Mouse (Mus musculus) midbrain, embryonic 12.5 days (tissue): ENCODE measurements around the gene Defa28. TPM values are rescaled to one million over a fixed set of nuclear protein-coding genes. Genes with fewer than 3 reads are reported as not detected.
"Not testable (repeated sequence)": the region's sequence is repeated elsewhere in the genome, so short reads cannot be mapped to it uniquely, and the experiment has no call there.

Source experiments
- ATAC-seq: fragments of 200-750 bp; cut with Nextera tagmentation; 2 replicates; pipeline ENCODE4 v1.8.0; 2017; ENCODE audit warnings: low read depth, moderate TSS enrichment, moderate library complexity; ENCODE audit not compliant: low FRiP score
- H3K27ac ChIP-seq: fragments of 300-500 bp; sonication (generic); replicated peaks from 2 replicates; pipeline ENCODE4 v1.5.1; 2016; ENCODE audit warnings: mild to moderate bottlenecking
- H3K27me3 ChIP-seq: fragments of 300-500 bp; sonication (generic); 2 replicates; pipeline ENCODE4 v1.6.1; 2016; ENCODE audit warnings: mild to moderate bottlenecking
- H3K36me3 ChIP-seq: fragments of 300-500 bp; sonication (generic); 2 replicates; pipeline ENCODE4 v1.6.1; 2016
- H3K4me1 ChIP-seq: fragments of 300-500 bp; sonication (generic); 2 replicates; pipeline ENCODE4 v1.6.1; 2016
- H3K4me2 ChIP-seq: fragments of 300-500 bp; sonication (generic); replicated peaks from 2 replicates; pipeline ENCODE4 v1.6.1; 2016; ENCODE audit warnings: mild to moderate bottlenecking, moderate library complexity
- H3K4me3 ChIP-seq: fragments of 300-500 bp; sonication (generic); 2 replicates; pipeline ENCODE4 v1.5.1; 2016; ENCODE audit warnings: mild to moderate bottlenecking
- H3K9ac ChIP-seq: fragments of 300-500 bp; sonication (generic); replicated peaks from 2 replicates; pipeline ENCODE4 v1.6.1; 2016; ENCODE audit warnings: mild to moderate bottlenecking, moderate library complexity
- H3K9me3 ChIP-seq: fragments of 300-500 bp; sonication (generic); 2 replicates; pipeline ENCODE4 v1.6.1; 2016; ENCODE audit warnings: mild to moderate bottlenecking
- WGBS: fragments of 180-500 bp; shearing (Covaris S2); methylation state at CpG from one replicate; pipeline ENCODE4 v1.1.7; 2016; 5-methylcytosine and 5-hydroxymethylcytosine counted together
- polyA plus RNA-seq: library from polyadenylated mRNA; unstranded; fragments of >200 nt; fragmentation: Nextera tagmentation; extraction: Ambion mirVana; gene quantifications from 2 replicates; pipeline ENCODE4 v1.2.1, GENCODE M21; 2016

Defa28 gene
- not detected in 2 replicates for polyA plus RNA-seq

DNA sequence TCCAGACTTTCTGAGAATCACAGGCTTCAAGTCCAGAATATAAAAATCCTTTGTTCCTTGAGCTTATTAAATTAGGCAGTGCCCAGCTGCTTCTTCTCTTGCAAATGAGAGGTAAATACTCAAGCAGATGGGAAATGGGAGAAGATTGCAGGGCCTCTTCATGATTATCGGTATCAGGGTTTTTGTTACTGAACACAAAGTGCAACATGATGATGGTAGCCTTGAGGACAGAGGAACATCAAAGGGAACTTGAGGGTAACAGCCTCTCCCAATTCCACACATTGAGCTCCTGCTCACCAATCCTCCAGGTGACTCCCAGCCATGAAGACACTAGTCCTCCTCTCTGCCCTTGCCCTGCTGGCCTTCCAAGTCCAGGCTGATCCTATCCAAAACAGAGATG lies at the start of gene Defa28:
Gene Defa28 (plus strand): TSS at position 301 of the 400 bp plus-strand sequence.
- not testable (repeated sequence) for ATAC-seq

GRCm38 (mm10) chr8:21565086-21565485 lies 17.7 kb upstream of the Defa28 start, which contains the start of gene Defa37:
TSS of gene Defa37 (plus strand) at chr8:21565386.
- not testable (repeated sequence) for H3K36me3 ChIP-seq, H3K4me1 ChIP-seq, H3K4me3 ChIP-seq, H3K27ac ChIP-seq, H3K9ac ChIP-seq, H3K27me3 ChIP-seq, ATAC-seq, H3K9me3 ChIP-seq, H3K4me2 ChIP-seq
- no CpG with 5 or more reads among the region's 1 CpGs for WGBS

More for the DNA sequence above, at the start of gene Defa28:
- H3K9me3 ChIP-seq, H3K4me2 ChIP-seq, H3K4me3 ChIP-seq, H3K27ac ChIP-seq, H3K36me3 ChIP-seq, H3K9ac ChIP-seq, H3K4me1 ChIP-seq, H3K27me3 ChIP-seq: not testable (repeated sequence)
- no CpG with 5 or more reads among the region's 1 CpGs for WGBS

- not testable (repeated sequence) for H3K27me3 ChIP-seq, H3K27ac ChIP-seq, H3K36me3 ChIP-seq, ATAC-seq, H3K4me3 ChIP-seq, H3K4me2 ChIP-seq, H3K9me3 ChIP-seq, H3K4me1 ChIP-seq, H3K9ac ChIP-seq
- WGBS = no CpG with 5 or more reads among the region's 1 CpGs
Measured at GRCm38 (mm10) chr8:21594408-21594807, 11.6 kb downstream of the Defa28 start, which contains the start of gene Gm7861. TSS of gene Gm7861 (minus strand) at chr8:21594508.

DNA sequence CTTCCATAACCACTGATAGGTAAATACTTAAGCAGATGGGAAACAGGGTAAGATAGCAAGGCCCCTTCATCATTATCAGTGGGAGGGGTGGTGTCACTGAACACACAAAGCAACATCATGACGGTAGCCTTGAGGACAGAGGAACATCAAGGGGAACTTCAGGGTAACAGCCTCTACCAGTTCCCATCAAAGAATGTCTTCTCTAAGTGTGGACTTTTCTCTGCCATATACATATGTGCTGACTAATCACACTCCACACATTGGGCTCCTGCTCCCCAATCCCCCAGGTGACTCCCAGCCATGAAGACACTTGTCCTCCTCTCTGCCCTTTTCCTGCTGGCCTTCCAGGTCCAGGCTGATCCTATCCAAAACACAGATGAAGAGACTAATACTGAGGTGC lies 35.1 kb downstream of the Defa28 start, which contains the start of gene Defa26:
Gene Defa26 (plus strand): TSS at position 301 of the 400 bp plus-strand sequence.
- H3K9ac ChIP-seq, H3K27me3 ChIP-seq, ATAC-seq, H3K27ac ChIP-seq, H3K36me3 ChIP-seq, H3K4me1 ChIP-seq, H3K4me3 ChIP-seq, H3K4me2 ChIP-seq, H3K9me3 ChIP-seq: not testable (repeated sequence)
- WGBS = 75% methylated on average over 1 of the region's 1 CpGs

Other genes with a start within 250 kb of the Defa28 start
- gene Defa2, start 204.5 kb upstream of the Defa28 start, polyA plus RNA-seq = not detected in 2 replicates
- gene Defa33, start 191.2 kb upstream of the Defa28 start, polyA plus RNA-seq = not detected in 2 replicates
- gene Defa36, start 155.6 kb upstream of the Defa28 start, polyA plus RNA-seq = not detected in 2 replicates
- not detected in 2 replicates for gene Gm7849, start 126.4 kb upstream of the Defa28 start, polyA plus RNA-seq
- gene Defa20, start 73.7 kb upstream of the Defa28 start, polyA plus RNA-seq = not detected in 2 replicates
- gene Defa32, start 54.0 kb upstream of the Defa28 start, polyA plus RNA-seq = not detected in 2 replicates
- gene Defa37, start 17.6 kb upstream of the Defa28 start, polyA plus RNA-seq = not detected in 2 replicates
- gene Gm7861, start 11.5 kb downstream of the Defa28 start, polyA plus RNA-seq = not detected in 2 replicates
- gene Defa26, start 35.2 kb downstream of the Defa28 start, polyA plus RNA-seq = not detected in 2 replicates
- gene Defa17, start 72.8 kb downstream of the Defa28 start, polyA plus RNA-seq = not detected in 2 replicates
- gene Defa34, start 82.8 kb downstream of the Defa28 start, polyA plus RNA-seq = not detected in 2 replicates
- not detected in 2 replicates for gene AY761184, start 120.6 kb downstream of the Defa28 start, polyA plus RNA-seq
- gene Defa24, start 151.5 kb downstream of the Defa28 start, polyA plus RNA-seq = not detected in 2 replicates
- gene Defb50, start 240.5 kb downstream of the Defa28 start, polyA plus RNA-seq = not detected in 2 replicates